Mouse (Mus musculus) stomach, postnatal 0 days (tissue): ENCODE results near the gene Rps11. TPM values are rescaled to one million over a fixed set of nuclear protein-coding genes. Genes with fewer than 3 reads are reported as not detected.

Experiments
- ATAC-seq: fragments of 200-750 bp; cut with Nextera tagmentation; 2 replicates; pipeline ENCODE4 v1.8.0; 2017; ENCODE audit not compliant: low FRiP score, low TSS enrichment
- DNase-seq: peaks from one replicate; pipeline ENCODE4 v3.0.0-alpha.2; 2016; ENCODE audit warnings: low spot score
- H3K27ac ChIP-seq: fragments of 300-500 bp; sonication (generic); replicated peaks from 2 replicates; pipeline ENCODE4 v1.5.1; 2014; ENCODE audit warnings: mild to moderate bottlenecking, control low read depth
- H3K27me3 ChIP-seq: fragments of 300-500 bp; sonication (generic); 2 replicates; pipeline ENCODE4 v1.6.1; 2014; ENCODE audit warnings: low read length; ENCODE audit not compliant: control insufficient read depth, insufficient read depth
- H3K36me3 ChIP-seq: fragments of 300-500 bp; sonication (generic); 2 replicates; pipeline ENCODE4 v1.6.1; 2014; ENCODE audit warnings: low read length, mixed read lengths; ENCODE audit not compliant: control insufficient read depth, insufficient read depth
- H3K4me1 ChIP-seq: fragments of 300-500 bp; sonication (generic); replicated peaks from 2 replicates; pipeline ENCODE4 v1.6.1; 2014; ENCODE audit warnings: antibody characterized with exemption; ENCODE audit not compliant: control insufficient read depth, insufficient read depth
- H3K4me2 ChIP-seq: fragments of 300-500 bp; sonication (generic); replicated peaks from 2 replicates; pipeline ENCODE4 v1.6.1; 2014; ENCODE audit warnings: low read depth, mild to moderate bottlenecking, control low read depth, moderate library complexity
- H3K4me3 ChIP-seq: fragments of 300-500 bp; sonication (generic); 2 replicates; pipeline ENCODE4 v1.5.1; 2014; ENCODE audit warnings: low read depth, low read length, control low read depth
- H3K9ac ChIP-seq: fragments of 300-500 bp; sonication (generic); 2 replicates; pipeline ENCODE4 v1.6.1; 2014; ENCODE audit warnings: mild to moderate bottlenecking, low read length, control low read depth, mixed read lengths
- H3K9me3 ChIP-seq: fragments of 300-500 bp; sonication (generic); 2 replicates; pipeline ENCODE4 v1.6.1; 2016; ENCODE audit warnings: low read length; ENCODE audit not compliant: control insufficient read depth
- CTCF ChIP-seq: IDR thresholded peaks from 2 replicates; pipeline ENCODE4 v1.5.1; 2016; ENCODE audit warnings: antibody characterized with exemption, low read depth, mild to moderate bottlenecking, moderate library complexity
- EP300 ChIP-seq: optimal IDR thresholded peaks from 2 replicates; pipeline ENCODE3; 2016; ENCODE audit warnings: antibody characterized with exemption
- whole genome bisulfite sequencing: fragments of 180-500 bp; shearing (Covaris S2); extraction: QIAGEN DNeasy Blood & Tissue Kit; methylation state at CpG from one replicate; pipeline ENCODE4 v1.1.7; 2014; 5-methylcytosine and 5-hydroxymethylcytosine counted together
- polyA plus RNA-seq: library from polyadenylated mRNA; unstranded; fragments of >200 nt; fragmentation: Nextera tagmentation; extraction: Ambion mirVana; gene quantifications from 2 replicates; pipeline ENCODE4 v1.2.1, GENCODE M21; 2015

The Rps11 gene
- polyA plus RNA-seq, 1 experiment from 2014 or later = 1,191 TPM

DNA sequence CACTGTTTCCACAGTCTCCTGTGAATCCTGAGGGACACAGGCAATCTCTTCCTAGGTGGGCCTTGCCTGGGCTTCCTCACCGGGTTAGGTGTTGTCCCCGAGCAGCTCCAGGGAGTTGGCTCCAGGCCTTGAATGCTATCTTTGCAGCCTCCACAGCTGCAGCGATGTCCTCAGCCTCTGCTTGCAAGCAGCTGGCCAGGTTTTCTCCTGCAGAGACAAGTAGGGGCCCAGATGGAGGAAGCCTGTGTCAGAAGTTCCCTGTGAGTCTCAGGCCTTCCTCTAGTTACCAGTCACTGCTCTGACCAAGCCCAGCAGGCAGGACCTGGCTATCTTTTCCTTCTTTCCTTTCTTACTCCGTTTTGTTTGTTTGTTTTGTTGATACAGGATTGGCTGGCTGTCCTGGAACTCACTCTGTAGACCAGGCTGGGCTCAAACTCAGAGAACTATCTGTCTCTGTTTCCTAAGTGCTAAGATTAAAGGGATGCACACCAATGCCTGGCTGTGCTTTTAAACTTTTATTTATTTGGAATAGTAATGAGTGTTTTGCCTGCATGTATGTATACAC, 24.4 kb upstream of the Rps11 start:
- Histone ChIP-seq H3K4me1 (peaks cover 8% of the 10 kb centered on the region; the same call in 1 of the 2 replicates), H3K9ac (0 out of 2 replicates have a peak overlapping the region, but pooled peaks have one; percentile 13), H3K9me3 (no peaks in the 10 kb centered on the region), H3K4me3 (no peak overlapping the region), H3K36me3 (peaks cover 6% of the 10 kb centered on the region), H3K27me3 (no peaks in the 10 kb centered on the region), H3K27ac (0 out of 2 replicates have a peak overlapping the region, but pooled peaks have one; percentile 30), H3K4me2 (no peak overlapping the region)
- 39% methylated on average over 4 of the region's 4 CpGs for WGBS
- TF ChIP-seq CTCF (no peak), EP300 (no peak)
- no peak for DNase-seq
- no peak for ATAC-seq

GRCm38 (mm10) chr7:45147899-45148298, 23.7 kb upstream of the Rps11 start:
- Histone ChIP-seq H3K4me3 (no peak overlapping the region), H3K9ac (no peak overlapping the region), H3K4me1 (peaks cover 8% of the 10 kb centered on the region; the same call in 1 of the 2 replicates), H3K4me2 (no peak overlapping the region), H3K9me3 (no peaks in the 10 kb centered on the region), H3K27me3 (no peaks in the 10 kb centered on the region), H3K27ac (no peak overlapping the region), H3K36me3 (peaks cover 6% of the 10 kb centered on the region)
- ATAC-seq (no peak), DNase-seq (no peak)
- WGBS = 87% methylated on average over 11 of the region's 11 CpGs
- TF ChIP-seq EP300 (no peak), CTCF (no peak)

DNA sequence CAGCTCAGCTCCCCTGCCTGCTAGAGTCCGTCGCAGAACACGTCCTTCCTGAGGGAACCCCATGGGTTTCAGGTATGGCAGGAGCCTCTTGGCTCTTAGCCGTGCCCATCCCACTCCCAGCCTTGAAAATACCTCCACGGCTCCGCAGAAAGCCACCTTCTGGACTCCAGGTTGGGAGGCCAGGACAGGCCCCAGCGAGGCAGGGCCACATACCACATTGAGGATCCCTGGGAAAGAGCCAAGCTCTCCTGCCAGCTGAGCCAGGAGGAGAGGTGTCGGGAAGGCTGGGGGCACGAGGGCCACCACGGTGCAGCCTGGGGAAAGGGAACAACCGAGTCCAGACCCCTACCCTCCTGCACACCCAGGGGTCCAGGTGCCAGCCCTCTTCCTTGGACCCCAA, 23.0 kb upstream of the Rps11 start:
- Histone ChIP-seq H3K36me3 (peaks cover 6% of the 10 kb centered on the region), H3K4me2 (no peak overlapping the region), H3K4me1 (peaks cover 8% of the 10 kb centered on the region; the same call in 1 of the 2 replicates), H3K4me3 (no peak overlapping the region), H3K9ac (no peak overlapping the region), H3K27ac (no peak overlapping the region), H3K9me3 (no peaks in the 10 kb centered on the region), H3K27me3 (no peaks in the 10 kb centered on the region)
- ATAC-seq (no peak), DNase-seq (no peak)
- WGBS = 92% methylated on average over 11 of the region's 11 CpGs
- TF ChIP-seq EP300 = no peak
- no peak for TF ChIP-seq CTCF

- no peak for ATAC-seq
- H3K4me2 ChIP-seq = no peak overlapping the region
- no peak for DNase-seq
- H3K9ac ChIP-seq = no peak overlapping the region
- no peak for TF ChIP-seq CTCF
- 94% methylated on average over 8 of the region's 8 CpGs for WGBS
- H3K27ac ChIP-seq = no peak overlapping the region
- H3K36me3 ChIP-seq = peaks cover 6% of the 10 kb centered on the region
- H3K27me3 ChIP-seq = no peaks in the 10 kb centered on the region
- H3K4me1 ChIP-seq = 0 out of 2 replicates have a peak, but pooled peaks cover 2% of the 10 kb centered on the region
- H3K9me3 ChIP-seq = no peaks in the 10 kb centered on the region
- H3K4me3 ChIP-seq = no peak overlapping the region
Observed at GRCm38 (mm10) chr7:45145460-45145859, 21.2 kb upstream of the Rps11 start.

- Histone ChIP-seq H3K4me1 (0 out of 2 replicates have a peak, but pooled peaks cover 2% of the 10 kb centered on the region), H3K27me3 (no peaks in the 10 kb centered on the region), H3K9ac (no peak overlapping the region), H3K4me2 (no peak overlapping the region), H3K27ac (0 out of 2 replicates have a peak overlapping the region, but pooled peaks have one; percentile 8), H3K4me3 (no peak overlapping the region), H3K9me3 (no peaks in the 10 kb centered on the region), H3K36me3 (peaks cover 6% of the 10 kb centered on the region)
- TF ChIP-seq CTCF (no peak), EP300 (no peak)
- ATAC-seq (no peak; the same call in 1 of the 2 replicates), DNase-seq (no peak)
- WGBS = 75% methylated on average over 13 of the region's 13 CpGs
Observed at GRCm38 (mm10) chr7:45144368-45145174, 20.3 kb upstream of the Rps11 start.

DNA sequence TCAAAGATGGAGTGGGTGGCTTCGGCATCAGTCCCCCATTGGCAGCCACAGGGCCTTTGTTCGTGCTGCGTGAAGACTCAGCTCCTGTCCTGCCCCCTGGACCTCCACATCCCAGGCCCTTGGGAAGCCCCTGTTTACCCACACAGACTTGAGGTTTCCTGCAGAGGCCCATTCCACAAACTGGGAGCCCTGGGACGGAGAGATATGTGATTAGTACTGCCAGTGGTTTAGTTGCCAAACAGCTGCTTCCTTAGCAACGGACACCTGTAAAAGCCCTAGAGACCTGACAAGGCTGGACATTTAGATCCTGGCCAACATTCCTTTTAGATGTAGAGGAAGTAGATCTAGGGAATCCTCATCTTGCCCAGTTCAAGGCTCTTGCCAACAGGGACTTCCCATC, 17.7 kb upstream of the Rps11 start:
- no peak overlapping the region for H3K4me2 ChIP-seq
- no peak overlapping the region for H3K9ac ChIP-seq
- 92% methylated on average over 5 of the region's 5 CpGs for WGBS
- no peak for ATAC-seq
- H3K4me3 ChIP-seq = no peak overlapping the region
- DNase-seq = no peak
- no peaks in the 10 kb centered on the region for H3K4me1 ChIP-seq
- H3K36me3 ChIP-seq = peaks cover 6% of the 10 kb centered on the region
- TF ChIP-seq EP300 (no peak), CTCF (no peak)
- no peak overlapping the region for H3K27ac ChIP-seq
- no peaks in the 10 kb centered on the region for H3K27me3 ChIP-seq
- H3K9me3 ChIP-seq = no peaks in the 10 kb centered on the region
